Mouse (Mus musculus): ENCODE measurements around the gene Smc4. TPM values are rescaled to one million over a fixed set of nuclear protein-coding genes. Genes with fewer than 3 reads are reported as not detected.
A peak's percentile ranks its signal among the peaks of the same experiment; 100 is the strongest.

Smc4 gene
- 49.5 and 77.3 TPM in 2 replicates for polyA plus RNA-seq (2015; fragmentation: Nextera tagmentation; extraction: Ambion mirVana)

GRCm38 (mm10) chr3:69004437-69005337 is at the start of gene Smc4, which contains the start of gene Ift80:
Smc4 (plus strand) TSS chr3:69004738.
Ift80 (minus strand) TSS chr3:69004570.

GRCm38 (mm10) chr3:69044645-69045399 is 40.3 kb downstream of the Smc4 start, which contains the start of gene Trim59:
Trim59 (minus strand) TSS chr3:69044755.

Small RNA genes lying within 50 kb of the gene (microRNA-seq; reads per million reads assigned to microRNA genes)
- 1,138 reads per million, percentile 77 among the genes with 10 or more reads in this experiment for gene Mir15b (ENCODE audit: borderline replicate concordance, insufficient number of aligned reads)
- 504 reads per million, percentile 67 among the genes with 10 or more reads in this experiment for gene Mir16-2 (ENCODE audit: borderline replicate concordance, insufficient number of aligned reads)

Other genes starting within 250 kb of the Smc4 start
- 0.24 and 0.43 TPM in 2 replicates for gene 1110032F04Rik, start 135.2 kb upstream of the Smc4 start, polyA plus RNA-seq (2015; fragmentation: Nextera tagmentation; extraction: Ambion mirVana)
- 8.5 and 9.0 TPM in 2 replicates for gene Ift80, start 168 bp upstream of the Smc4 start, polyA plus RNA-seq (2015; fragmentation: Nextera tagmentation; extraction: Ambion mirVana)
- gene Trim59, start 40.0 kb downstream of the Smc4 start, polyA plus RNA-seq (2015; fragmentation: Nextera tagmentation; extraction: Ambion mirVana) = 23.7 and 31.1 TPM in 2 replicates
- gene Kpna4, start 122.4 kb downstream of the Smc4 start, polyA plus RNA-seq (2015; fragmentation: Nextera tagmentation; extraction: Ambion mirVana) = 18.5 and 26.4 TPM in 2 replicates
- not detected in 2 replicates for gene Arl14, start 217.7 kb downstream of the Smc4 start, polyA plus RNA-seq (2015; fragmentation: Nextera tagmentation; extraction: Ambion mirVana)